Mouse (Mus musculus): Measurements from ENCODE around the gene Aars2. TPM values are rescaled to one million over a fixed set of nuclear protein-coding genes. Genes with fewer than 3 reads are reported as not detected.

Aars2 gene
- polyA plus RNA-seq, 1 experiment = 43.9 TPM

GRCm38 (mm10) chr17:45470726-45471125 lies 35.9 kb upstream of the Aars2 start:
- 83% methylated on average over 7 of the region's 7 CpGs for WGBS
- DNase-seq = no peak
- Histone ChIP-seq H3K27me3 (ENCODE audit: control insufficient read depth, insufficient read depth, low read length) (no peaks in the 10 kb centered on the region), H3K27ac (ENCODE audit: insufficient read depth, low read length) (no peak overlapping the region), H3K4me1 (ENCODE audit: control insufficient read depth, insufficient read depth, low read length) (no peaks in the 10 kb centered on the region), H3K4me3 (replicated peaks; ENCODE audit: insufficient read depth, low read depth, low read length) (no peak overlapping the region)
- TF ChIP-seq POLR2A (IDR thresholded peaks at IDR 0.05; ENCODE audit: borderline replicate concordance, insufficient read depth, low read length) (no peak), CTCF (IDR thresholded peaks at IDR 0.05; ENCODE audit: borderline replicate concordance, insufficient read depth, low read depth, low read length) (no peak)

- WGBS = 83% methylated on average over 6 of the region's 6 CpGs
- no peak overlapping the region for H3K27ac ChIP-seq (ENCODE audit: insufficient read depth, low read length)
- no peaks in the 10 kb centered on the region for H3K27me3 ChIP-seq (ENCODE audit: control insufficient read depth, insufficient read depth, low read length)
- H3K4me1 ChIP-seq (ENCODE audit: control insufficient read depth, insufficient read depth, low read length) = no peaks in the 10 kb centered on the region
- no peak for DNase-seq
- TF ChIP-seq POLR2A (IDR thresholded peaks at IDR 0.05; ENCODE audit: borderline replicate concordance, insufficient read depth, low read length) (no peak), CTCF (IDR thresholded peaks at IDR 0.05; ENCODE audit: borderline replicate concordance, insufficient read depth, low read depth, low read length) (no peak)
- H3K4me3 ChIP-seq (replicated peaks; ENCODE audit: insufficient read depth, low read depth, low read length) = no peak overlapping the region
Measured at GRCm38 (mm10) chr17:45473667-45474066, 33.0 kb upstream of the Aars2 start.

- H3K27me3 ChIP-seq (ENCODE audit: control insufficient read depth, insufficient read depth, low read length) = no peaks in the 10 kb centered on the region
- 52% methylated on average over 8 of the region's 8 CpGs for WGBS
- H3K4me1 ChIP-seq (ENCODE audit: control insufficient read depth, insufficient read depth, low read length) = no peaks in the 10 kb centered on the region
- H3K27ac ChIP-seq (ENCODE audit: insufficient read depth, low read length) = peak overlapping the region; percentile 82
- peak overlapping the region; percentile 73 for H3K4me3 ChIP-seq (replicated peaks; ENCODE audit: insufficient read depth, low read depth, low read length)
- TF ChIP-seq CTCF (IDR thresholded peaks at IDR 0.05; ENCODE audit: borderline replicate concordance, insufficient read depth, low read depth, low read length) (no peak), POLR2A (IDR thresholded peaks at IDR 0.05; ENCODE audit: borderline replicate concordance, insufficient read depth, low read length) (no peak)
- no peak for DNase-seq
Measured at GRCm38 (mm10) chr17:45474146-45474545, 32.5 kb upstream of the Aars2 start.

GRCm38 (mm10) chr17:45474669-45475465 lies 31.8 kb upstream of the Aars2 start, which contains the start of gene Spats1:
Spats1 (minus strand) TSS chr17:45475415.
- H3K27ac ChIP-seq (ENCODE audit: insufficient read depth, low read length) = peak within 1 kb of the TSS; percentile 82
- peak within 1 kb of the TSS; percentile 73 for H3K4me3 ChIP-seq (replicated peaks; ENCODE audit: insufficient read depth, low read depth, low read length)
- TF ChIP-seq CTCF (IDR thresholded peaks at IDR 0.05; ENCODE audit: borderline replicate concordance, insufficient read depth, low read depth, low read length) (no peak), POLR2A (IDR thresholded peaks at IDR 0.05; ENCODE audit: borderline replicate concordance, insufficient read depth, low read length) (peak; percentile 73)
- WGBS = 3% methylated on average over 30 of the region's 30 CpGs
- no peaks in the 10 kb centered on the region for H3K27me3 ChIP-seq (ENCODE audit: control insufficient read depth, insufficient read depth, low read length)
- peak; percentile 86 to 89 for DNase-seq
- no peaks in the 10 kb centered on the region for H3K4me1 ChIP-seq (ENCODE audit: control insufficient read depth, insufficient read depth, low read length)

- TF ChIP-seq POLR2A (IDR thresholded peaks at IDR 0.05; ENCODE audit: borderline replicate concordance, insufficient read depth, low read length) (no peak), CTCF (IDR thresholded peaks at IDR 0.05; ENCODE audit: borderline replicate concordance, insufficient read depth, low read depth, low read length) (peak; percentile 97)
- no peaks in the 10 kb centered on the region for H3K4me1 ChIP-seq (ENCODE audit: control insufficient read depth, insufficient read depth, low read length)
- 12% methylated on average over 12 of the region's 12 CpGs for WGBS
Measured at GRCm38 (mm10) chr17:45478234-45478825, 28.3 kb upstream of the Aars2 start.

GRCm38 (mm10) chr17:45480429-45480828 lies 26.2 kb upstream of the Aars2 start:
- Histone ChIP-seq H3K4me3 (replicated peaks; ENCODE audit: insufficient read depth, low read depth, low read length) (no peak overlapping the region), H3K27me3 (ENCODE audit: control insufficient read depth, insufficient read depth, low read length) (no peaks in the 10 kb centered on the region), H3K27ac (ENCODE audit: insufficient read depth, low read length) (no peak overlapping the region), H3K4me1 (ENCODE audit: control insufficient read depth, insufficient read depth, low read length) (no peaks in the 10 kb centered on the region)
- TF ChIP-seq POLR2A (IDR thresholded peaks at IDR 0.05; ENCODE audit: borderline replicate concordance, insufficient read depth, low read length) (no peak), CTCF (IDR thresholded peaks at IDR 0.05; ENCODE audit: borderline replicate concordance, insufficient read depth, low read depth, low read length) (peak; percentile 46; the same call in 1 of the 2 replicates)
- DNase-seq = no peak
- 23% methylated on average over 2 of the region's 2 CpGs for WGBS

More at GRCm38 (mm10) chr17:45478234-45478825, 28.3 kb upstream of the Aars2 start:
- H3K27me3 ChIP-seq (ENCODE audit: control insufficient read depth, insufficient read depth, low read length) = no peaks in the 10 kb centered on the region
- no peak overlapping the region for H3K27ac ChIP-seq (ENCODE audit: insufficient read depth, low read length)
- peak; percentile 82 to 92 for DNase-seq
- no peak overlapping the region for H3K4me3 ChIP-seq (replicated peaks; ENCODE audit: insufficient read depth, low read depth, low read length)

GRCm38 (mm10) chr17:45485581-45485980 lies 21.1 kb upstream of the Aars2 start:
- no peaks in the 10 kb centered on the region for H3K27me3 ChIP-seq (ENCODE audit: control insufficient read depth, insufficient read depth, low read length)
- TF ChIP-seq CTCF (IDR thresholded peaks at IDR 0.05; ENCODE audit: borderline replicate concordance, insufficient read depth, low read depth, low read length) (no peak), POLR2A (IDR thresholded peaks at IDR 0.05; ENCODE audit: borderline replicate concordance, insufficient read depth, low read length) (no peak)
- no peak overlapping the region for H3K27ac ChIP-seq (ENCODE audit: insufficient read depth, low read length)
- DNase-seq = no peak
- H3K4me3 ChIP-seq (replicated peaks; ENCODE audit: insufficient read depth, low read depth, low read length) = no peak overlapping the region
- no peaks in the 10 kb centered on the region for H3K4me1 ChIP-seq (ENCODE audit: control insufficient read depth, insufficient read depth, low read length)
- 91% methylated on average over 7 of the region's 7 CpGs for WGBS

- DNase-seq = no peak
- Histone ChIP-seq H3K27me3 (ENCODE audit: control insufficient read depth, insufficient read depth, low read length) (no peaks in the 10 kb centered on the region), H3K4me3 (replicated peaks; ENCODE audit: insufficient read depth, low read depth, low read length) (no peak overlapping the region), H3K4me1 (ENCODE audit: control insufficient read depth, insufficient read depth, low read length) (no peaks in the 10 kb centered on the region), H3K27ac (ENCODE audit: insufficient read depth, low read length) (no peak overlapping the region)
- 19% methylated on average over 5 of the region's 5 CpGs for WGBS
- no peak for TF ChIP-seq CTCF (IDR thresholded peaks at IDR 0.05; ENCODE audit: borderline replicate concordance, insufficient read depth, low read depth, low read length)
- no peak for TF ChIP-seq POLR2A (IDR thresholded peaks at IDR 0.05; ENCODE audit: borderline replicate concordance, insufficient read depth, low read length)
Measured at GRCm38 (mm10) chr17:45487216-45487615, 19.4 kb upstream of the Aars2 start.
